Mouse (Mus musculus) CH12.LX (cell line): Measurements from ENCODE around the gene Lpcat2b. TPM values are rescaled to one million over a fixed set of nuclear protein-coding genes. Genes with fewer than 3 reads are reported as not detected.

Experiments used
- DNase-seq: peaks from one replicate; pipeline ENCODE4 v3.0.0-alpha.2; 2013; ENCODE audit errors: extremely low read depth
- H3K27ac ChIP-seq: 2 replicates; pipeline ENCODE4 v1.5.1; 2012; ENCODE audit warnings: low read depth, mild to moderate bottlenecking, control low read depth, moderate library complexity; ENCODE audit not compliant: insufficient read depth
- H3K27me3 ChIP-seq: replicated peaks from 2 replicates; pipeline ENCODE3; 2012; ENCODE audit warnings: inconsistent platforms
- H3K36me3 ChIP-seq, 2 experiments: replicated peaks in 1 of 2; 2 replicates each; pipeline versions ENCODE3 to v1.6.1; 2012; ENCODE audit warnings: inconsistent platforms in 1 of 2, low read length in 1 of 2, mild to moderate bottlenecking in 1 of 2, mixed read lengths in 1 of 2, moderate library complexity in 1 of 2; ENCODE audit not compliant: control insufficient read depth in 1 of 2, insufficient read depth in 1 of 2
- H3K4me1 ChIP-seq, 2 experiments: 2 replicates each; pipeline ENCODE4 v1.6.1; 2012; ENCODE audit warnings: inconsistent platforms in 1 of 2, moderate library complexity in 1 of 2; ENCODE audit not compliant: insufficient read depth in 2 of 2, control insufficient read depth in 1 of 2
- H3K4me2 ChIP-seq: 2 replicates; pipeline ENCODE4 v1.6.1; 2012; ENCODE audit warnings: low read depth, mild to moderate bottlenecking, control low read depth; ENCODE audit not compliant: poor library complexity, insufficient read depth, severe bottlenecking
- H3K4me3 ChIP-seq, 3 experiments: fragments of 150-350 bp in 1 of 3; sonication (generic) in 1 of 3; replicated peaks in 1 of 3; 2 replicates each; pipeline versions ENCODE3 to v1.5.1; 2011 to 2012; ENCODE audit warnings: low read depth in 2 of 3, low read length in 2 of 3, mild to moderate bottlenecking in 2 of 3, moderate library complexity in 2 of 3, control low read depth in 1 of 3, improper control_type of control experiment in 1 of 3, inconsistent platforms in 1 of 3, mixed read lengths in 1 of 3; ENCODE audit not compliant: poor library complexity in 1 of 3
- H3K79me2 ChIP-seq: replicated peaks from 2 replicates; pipeline ENCODE4 v1.6.1; 2012; ENCODE audit warnings: mild to moderate bottlenecking, moderate library complexity; ENCODE audit not compliant: control insufficient read depth, poor library complexity, insufficient read depth, severe bottlenecking; ENCODE audit errors: extremely low read depth
- H3K9ac ChIP-seq: 2 replicates; pipeline ENCODE4 v1.6.1; 2012; ENCODE audit warnings: low read depth, mild to moderate bottlenecking, control low read depth, moderate library complexity; ENCODE audit not compliant: insufficient read depth
- H3K9me3 ChIP-seq: replicated peaks from 2 replicates; pipeline ENCODE3; 2012; ENCODE audit warnings: low read length, inconsistent platforms, mixed read lengths
- ELF1 ChIP-seq: IDR thresholded peaks from 2 replicates; pipeline ENCODE4 v1.6.1; 2014; ENCODE audit warnings: low read depth, mild to moderate bottlenecking, inconsistent platforms, low read length, improper control_type of control experiment
- EP300 ChIP-seq: IDR thresholded peaks from 2 replicates; pipeline ENCODE4 v1.6.1; 2011; ENCODE audit warnings: low read length, improper control_type of control experiment
- ETS1 ChIP-seq: conservative IDR thresholded peaks from 2 replicates; pipeline ENCODE4 v1.6.1; 2012; ENCODE audit warnings: low read depth, mild to moderate bottlenecking, inconsistent platforms, low read length, improper control_type of control experiment, moderate library complexity
- HCFC1 ChIP-seq: IDR thresholded peaks from 2 replicates; pipeline ENCODE4 v1.6.1; 2012; ENCODE audit warnings: low read depth, mild to moderate bottlenecking, inconsistent platforms, low read length, improper control_type of control experiment
- IRF4 ChIP-seq: IDR thresholded peaks from 2 replicates; pipeline ENCODE4 v1.6.1; 2014; ENCODE audit warnings: low read depth, mild to moderate bottlenecking, inconsistent platforms, low read length, improper control_type of control experiment
- KAT2A ChIP-seq: IDR thresholded peaks from 2 replicates; pipeline ENCODE4 v1.6.1; 2012; ENCODE audit warnings: low read length, improper control_type of control experiment, inconsistent platforms; ENCODE audit not compliant: insufficient replicate concordance
- MEF2A ChIP-seq: IDR thresholded peaks from 2 replicates; pipeline ENCODE4 v1.6.1; 2014; ENCODE audit warnings: low read depth, mild to moderate bottlenecking, inconsistent platforms, low read length, improper control_type of control experiment, borderline replicate concordance
- MXI1 ChIP-seq: IDR thresholded peaks from 2 replicates; pipeline ENCODE4 v1.6.1; 2011; ENCODE audit warnings: mild to moderate bottlenecking, low read depth, low read length, improper control_type of control experiment
- MYC ChIP-seq: IDR thresholded peaks from 2 replicates; pipeline ENCODE4 v1.6.1; 2011; ENCODE audit warnings: low read depth, mild to moderate bottlenecking, improper control_type of control experiment, low read length
- SMC3 ChIP-seq: IDR thresholded peaks from 2 replicates; pipeline ENCODE4 v1.6.1; 2011; ENCODE audit warnings: low read depth, low read length, improper control_type of control experiment
- TCF12 ChIP-seq: IDR thresholded peaks from 2 replicates; pipeline ENCODE4 v1.6.1; 2014; ENCODE audit warnings: low read depth, mild to moderate bottlenecking, inconsistent platforms, low read length, improper control_type of control experiment
- USF1 ChIP-seq: IDR thresholded peaks from 2 replicates; pipeline ENCODE4 v1.6.1; 2014; ENCODE audit warnings: low read depth, mild to moderate bottlenecking, inconsistent platforms, low read length, improper control_type of control experiment
- USF2 ChIP-seq: conservative IDR thresholded peaks from 2 replicates; pipeline ENCODE4 v1.6.1; 2011; ENCODE audit warnings: low read depth, low read length, improper control_type of control experiment
- ZKSCAN1 ChIP-seq: IDR thresholded peaks from 2 replicates; pipeline ENCODE4 v1.6.1; 2012; ENCODE audit warnings: low read depth, inconsistent platforms, low read length, improper control_type of control experiment, borderline replicate concordance
- ZMIZ1 ChIP-seq: IDR thresholded peaks from 2 replicates; pipeline ENCODE4 v1.6.1; 2012; ENCODE audit warnings: low read depth, mild to moderate bottlenecking, inconsistent platforms, low read length, improper control_type of control experiment
- ZNF384 ChIP-seq: IDR thresholded peaks from 2 replicates; pipeline ENCODE4 v1.6.1; 2012; ENCODE audit warnings: low read depth, low read length, improper control_type of control experiment, inconsistent platforms
- dilution Hi-C: fragments of 300-500 bp; cut with MboI; formaldehyde crosslinking; loops from 2 replicates; pipeline ENCODE4 v1.14.3; 2020; ENCODE audit warnings: low sequenced_read_pairs; ENCODE audit not compliant: extremely low pct_unique_long_range_greater_than_20kb, extremely low pct_ligation_motif_present
- in situ Hi-C: fragments of 300-500 bp; cut with MboI; formaldehyde crosslinking; loops from 3 replicates; pipeline ENCODE4 v1.14.3; 2019; ENCODE audit warnings: low sequenced_read_pairs, low pct_ligation_motif_present, low pct_unique_long_range_greater_than_20kb, mixed read lengths
- polyA plus RNA-seq: library from polyadenylated mRNA; unstranded; fragments of >175 nt; gene quantifications from 2 replicates; pipeline ENCODE4 v1.2.1, GENCODE M21; 2012; ENCODE audit warnings: low read depth; ENCODE audit not compliant: insufficient read length
- total RNA-seq, 2 experiments: library from RNA; depleted of rRNA; stranded (reverse); fragments of 300-350 nt in 1 of 2; fragments of >200 nt in 1 of 2; gene quantifications; 2 replicates each; pipeline ENCODE4 v1.2.3; 2012 to 2014

Lpcat2b gene
- total and polyA plus RNA-seq, 3 experiments = not detected

- H3K4me2 ChIP-seq = no peak overlapping the region
- H3K4me1 ChIP-seq = no peaks in the 10 kb centered on the region
- dilution Hi-C loops = no loop called here
- H3K27me3 ChIP-seq = no peaks in the 10 kb centered on the region
- no peak for DNase-seq
- no peak overlapping the region for H3K4me3 ChIP-seq
- H3K36me3 ChIP-seq = peaks cover 2 to 31% of the 10 kb centered on the region in 2 experiments
- no peaks in the 10 kb centered on the region for H3K9me3 ChIP-seq
- no peak overlapping the region for H3K27ac ChIP-seq
- H3K79me2 ChIP-seq = no peaks in the 10 kb centered on the region
- in situ Hi-C loops = no loop called here
- TF ChIP-seq HCFC1 (no peak), IRF4 (peak; percentile 37; the same call in 1 of the 2 replicates)
- TF ChIP-seq, all 38 proteins: peak for 1
- H3K9ac ChIP-seq = no peak overlapping the region
Observed at GRCm38 (mm10) chr5:107448784-107449183, 17.4 kb downstream of the Lpcat2b start.

- Histone ChIP-seq H3K27me3 (no peaks in the 10 kb centered on the region), H3K4me2 (no peak overlapping the region), H3K27ac (no peak overlapping the region), H3K9ac (no peak overlapping the region), H3K36me3 (peaks cover 4 to 35% of the 10 kb centered on the region in 2 experiments), H3K79me2 (no peaks in the 10 kb centered on the region), H3K9me3 (no peaks in the 10 kb centered on the region), H3K4me1 (peaks cover 2 to 3% of the 10 kb centered on the region in 2 experiments), H3K4me3 (no peak overlapping the region)
- dilution Hi-C loops (no loop called here), in situ Hi-C loops (no loop called here)
- TF ChIP-seq ZNF384 = no peak
- no peak for TF ChIP-seq MYC
- no peak for TF ChIP-seq ETS1
- no peak for TF ChIP-seq EP300
- no peak for TF ChIP-seq ELF1
- TF ChIP-seq USF2 = no peak
- no peak for TF ChIP-seq HCFC1
- TF ChIP-seq ZMIZ1 = no peak
- TF ChIP-seq ZKSCAN1 = no peak
- no peak for TF ChIP-seq MEF2A
- TF ChIP-seq USF1 = no peak
- no peak for TF ChIP-seq MXI1
- no peak for TF ChIP-seq SMC3
- TF ChIP-seq KAT2A = no peak
- no peak for TF ChIP-seq TCF12
- DNase-seq = no peak
Observed at GRCm38 (mm10) chr5:107449620-107450019, 18.3 kb downstream of the Lpcat2b start.
